Mouse (Mus musculus) midbrain, embryonic 16.5 days (tissue): ENCODE data around the gene Riox1. TPM values are rescaled to one million over a fixed set of nuclear protein-coding genes. Genes with fewer than 3 reads are reported as not detected.
"Not testable (repeated sequence)": the region's sequence is repeated elsewhere in the genome, so short reads cannot be mapped to it uniquely, and the experiment has no call there.

Experiments
- ATAC-seq: fragments of 200-750 bp; cut with Nextera tagmentation; 2 replicates; pipeline ENCODE4 v1.8.0; 2017; ENCODE audit warnings: moderate TSS enrichment
- H3K27ac ChIP-seq: fragments of 300-500 bp; sonication (generic); 2 replicates; pipeline ENCODE4 v1.5.1; 2014; ENCODE audit warnings: mild to moderate bottlenecking, low read length, mixed read lengths
- H3K27me3 ChIP-seq: fragments of 300-500 bp; sonication (generic); 2 replicates; pipeline ENCODE4 v1.6.1; 2014; ENCODE audit warnings: low read depth, low read length, mixed read lengths; ENCODE audit not compliant: control insufficient read depth, insufficient read depth
- H3K36me3 ChIP-seq: fragments of 300-500 bp; sonication (generic); 2 replicates; pipeline ENCODE4 v1.6.1; 2014; ENCODE audit warnings: mild to moderate bottlenecking, low read length, moderate library complexity, mixed read lengths; ENCODE audit not compliant: control insufficient read depth, insufficient read depth
- H3K4me1 ChIP-seq: fragments of 300-500 bp; sonication (generic); 2 replicates; pipeline ENCODE4 v1.6.1; 2014; ENCODE audit warnings: mild to moderate bottlenecking, low read length, mixed read lengths; ENCODE audit not compliant: control insufficient read depth, insufficient read depth
- H3K4me2 ChIP-seq: fragments of 300-500 bp; sonication (generic); 2 replicates; pipeline ENCODE4 v1.6.1; 2014; ENCODE audit warnings: mild to moderate bottlenecking, low read length, mixed read lengths
- H3K4me3 ChIP-seq: fragments of 300-500 bp; sonication (generic); 2 replicates; pipeline ENCODE4 v1.5.1; 2014; ENCODE audit warnings: low read depth, mild to moderate bottlenecking, low read length, moderate library complexity, mixed read lengths
- H3K9ac ChIP-seq: fragments of 300-500 bp; sonication (generic); 2 replicates; pipeline ENCODE4 v1.6.1; 2014; ENCODE audit warnings: low read depth, low read length, mixed read lengths
- H3K9me3 ChIP-seq: fragments of 300-500 bp; sonication (generic); replicated peaks from 2 replicates; pipeline ENCODE4 v1.6.1; 2014; ENCODE audit warnings: mild to moderate bottlenecking, low read length, mixed read lengths; ENCODE audit not compliant: control insufficient read depth, poor library complexity, severe bottlenecking
- WGBS: fragments of 180-500 bp; shearing (Covaris S2); extraction: QIAGEN DNeasy Blood & Tissue Kit; methylation state at CpG from one replicate; pipeline ENCODE4 v1.1.7; 2014; 5-methylcytosine and 5-hydroxymethylcytosine counted together
- polyA plus RNA-seq: library from polyadenylated mRNA; unstranded; fragments of >200 nt; fragmentation: Nextera tagmentation; extraction: Ambion mirVana; gene quantifications from 2 replicates; pipeline ENCODE4 v1.2.1, GENCODE M21; 2015

Riox1 gene
- polyA plus RNA-seq, 1 experiment from 2014 or later = 8.7 TPM

DNA sequence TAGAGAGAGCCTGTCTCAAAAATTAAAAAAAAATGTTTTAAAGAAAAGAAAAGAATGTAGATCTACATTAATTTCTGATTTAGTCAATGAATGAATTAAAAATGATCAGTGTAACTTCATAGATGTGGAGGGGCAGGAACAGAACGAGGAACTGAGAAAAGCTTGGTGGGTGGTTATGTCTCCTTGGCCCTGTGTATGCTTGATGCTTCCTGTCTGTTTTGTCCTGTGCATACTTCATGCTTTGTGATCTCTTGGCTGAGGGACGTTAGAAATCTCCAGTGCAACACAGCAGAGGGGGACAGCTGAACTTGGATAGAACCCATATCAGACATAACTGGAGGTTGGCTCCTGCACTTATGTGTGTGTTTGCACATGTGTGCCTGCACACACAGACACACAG is 46.8 kb downstream of the Riox1 start:
- Histone ChIP-seq H3K9me3 (no peaks in the 10 kb centered on the region), H3K27me3 (no peaks in the 10 kb centered on the region), H3K4me3 (no peak overlapping the region), H3K4me2 (no peak overlapping the region), H3K9ac (no peak overlapping the region), H3K27ac (no peak overlapping the region), H3K4me1 (no peaks in the 10 kb centered on the region), H3K36me3 (no peaks in the 10 kb centered on the region)
- no peak for ATAC-seq
- WGBS = 69% methylated on average over 2 of the region's 2 CpGs

DNA sequence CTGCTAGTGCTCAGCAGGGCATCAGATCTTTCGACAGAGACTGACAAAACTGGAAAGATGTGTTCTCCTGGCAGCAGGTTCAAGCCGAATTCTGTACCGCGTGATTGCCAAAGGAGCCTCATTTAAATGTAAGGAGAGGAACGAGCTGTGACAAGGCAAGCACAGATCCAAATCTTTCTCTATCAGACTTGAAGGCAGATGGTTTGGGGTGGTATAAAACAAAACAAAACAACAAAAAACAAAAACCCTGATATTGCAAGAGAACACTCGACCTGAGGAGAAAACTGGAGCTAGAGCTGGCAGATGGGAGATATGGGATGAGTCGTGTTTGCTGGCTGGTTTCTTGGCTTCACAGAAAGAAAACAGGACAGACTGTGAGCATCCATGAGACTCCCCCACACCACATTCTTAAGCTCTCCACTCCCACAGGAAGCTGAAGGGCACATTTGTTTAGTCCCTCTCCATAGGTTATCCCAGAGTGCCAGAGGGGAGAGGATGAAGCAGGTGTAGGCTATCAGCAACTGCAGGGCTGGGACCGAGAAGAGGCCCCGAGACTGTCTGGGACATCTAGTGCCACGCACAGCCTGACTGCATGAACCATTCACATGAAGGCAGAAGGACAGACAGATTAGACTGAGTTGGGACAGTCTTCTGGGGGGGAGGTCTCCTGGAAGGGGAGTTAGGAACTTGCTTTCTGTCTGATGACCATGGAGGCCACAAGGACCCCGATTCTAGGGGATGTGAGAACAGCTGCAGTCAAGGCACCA is 48.1 kb downstream of the Riox1 start:
- Histone ChIP-seq H3K4me3 (no peak overlapping the region), H3K27ac (no peak overlapping the region), H3K27me3 (no peaks in the 10 kb centered on the region), H3K4me2 (no peak overlapping the region), H3K36me3 (no peaks in the 10 kb centered on the region), H3K9ac (no peak overlapping the region), H3K4me1 (no peaks in the 10 kb centered on the region), H3K9me3 (0 out of 2 replicates have a peak, but pooled peaks cover 2% of the 10 kb centered on the region)
- no peak for ATAC-seq
- 59% methylated on average over 11 of the region's 11 CpGs for WGBS

DNA sequence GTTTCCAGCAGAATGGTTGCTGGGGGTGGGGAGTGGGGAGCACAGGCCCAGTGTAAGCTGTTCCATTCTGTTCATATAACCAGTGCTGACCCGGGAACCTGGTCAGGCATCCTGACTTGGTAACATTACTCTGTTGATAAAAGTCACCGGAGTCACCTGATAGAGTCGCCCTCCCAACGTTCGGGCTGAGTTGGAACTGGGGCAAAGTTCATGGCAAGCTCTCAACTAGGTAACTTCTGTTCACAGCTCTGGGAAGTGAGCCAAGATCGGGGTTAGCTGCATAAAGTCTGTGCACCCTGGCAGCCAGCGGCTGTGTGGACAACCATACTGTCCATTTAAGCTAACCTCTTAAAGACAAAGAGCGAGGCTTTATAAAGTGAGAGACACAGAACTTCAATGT is 48.8 kb downstream of the Riox1 start:
- H3K27me3 ChIP-seq, H3K9ac ChIP-seq, H3K36me3 ChIP-seq, H3K27ac ChIP-seq, ATAC-seq, H3K9me3 ChIP-seq, H3K4me3 ChIP-seq, H3K4me1 ChIP-seq, H3K4me2 ChIP-seq: not testable (repeated sequence)
- 74% methylated on average over 8 of the region's 8 CpGs for WGBS

DNA sequence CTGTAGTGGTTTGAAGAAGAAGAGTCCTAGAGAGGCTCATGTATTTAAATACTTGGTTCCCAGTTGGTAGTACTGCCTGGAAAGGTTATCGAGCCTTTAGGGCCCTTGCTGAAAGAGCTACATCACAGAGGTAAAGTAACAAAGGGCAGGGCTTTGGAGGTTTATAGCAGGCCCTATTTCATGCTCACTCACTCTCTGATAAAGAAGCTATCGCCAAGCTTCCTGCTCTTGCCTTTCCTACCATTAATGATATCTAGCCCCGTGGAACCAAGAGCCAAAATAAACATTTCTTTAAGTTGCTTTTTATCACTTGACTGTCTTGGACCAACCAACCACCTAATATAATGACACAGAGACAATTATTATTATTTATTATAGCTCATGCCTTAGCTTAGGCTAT is 50.0 kb downstream of the Riox1 start:
- Histone ChIP-seq H3K4me2 (no peak overlapping the region), H3K27me3 (no peaks in the 10 kb centered on the region), H3K9me3 (0 out of 2 replicates have a peak, but pooled peaks cover 2% of the 10 kb centered on the region), H3K9ac (no peak overlapping the region), H3K27ac (no peak overlapping the region), H3K4me1 (no peaks in the 10 kb centered on the region), H3K4me3 (no peak overlapping the region), H3K36me3 (no peaks in the 10 kb centered on the region)
- WGBS = 86% methylated on average over 3 of the region's 3 CpGs
- no peak for ATAC-seq

Other genes with a start within 250 kb of the Riox1 start
- 0.16 and 0.31 TPM in 2 replicates for gene Papln, start 187.0 kb upstream of the Riox1 start, polyA plus RNA-seq
- 14.2 and 16.7 TPM in 2 replicates for gene Numb, start 28.7 kb upstream of the Riox1 start, polyA plus RNA-seq
- gene Heatr4, start 34.2 kb downstream of the Riox1 start, polyA plus RNA-seq = 0.06 TPM in 1 of 2 replicates, not detected in the other
- gene Acot2, start 37.3 kb downstream of the Riox1 start, polyA plus RNA-seq = 11.4 and 15.3 TPM in 2 replicates
- 74.1 and 89.4 TPM in 2 replicates for gene Acot1, start 58.9 kb downstream of the Riox1 start, polyA plus RNA-seq
- 0.59 and 0.67 TPM in 2 replicates for gene Acot4, start 87.8 kb downstream of the Riox1 start, polyA plus RNA-seq
- not detected in 2 replicates for gene Gm49366, start 88.3 kb downstream of the Riox1 start, polyA plus RNA-seq
- 1.4 and 1.8 TPM in 2 replicates for gene Acot3, start 101.5 kb downstream of the Riox1 start, polyA plus RNA-seq
- 0.22 and 0.31 TPM in 2 replicates for gene Acot5, start 118.7 kb downstream of the Riox1 start, polyA plus RNA-seq
- gene Acot6, start 150.0 kb downstream of the Riox1 start, polyA plus RNA-seq = 0.98 and 1.2 TPM in 2 replicates
- 9.1 and 10.9 TPM in 2 replicates for gene Dnal1, start 163.8 kb downstream of the Riox1 start, polyA plus RNA-seq
- 8.2 and 9.3 TPM in 2 replicates for gene Pnma1, start 197.9 kb downstream of the Riox1 start, polyA plus RNA-seq